Mouse (Mus musculus) regulatory T cell (primary cell): ENCODE results near the gene Hist1h2ag.
"Not testable (repeated sequence)": the region's sequence is repeated elsewhere in the genome, so short reads cannot be mapped to it uniquely, and the experiment has no call there.

Experiments
- in situ Hi-C: fragments of 300-600 bp; cut with MboI, MseI; formaldehyde crosslinking; loops from one replicate; pipeline ENCODE4 v1.15.1; 2025; ENCODE audit warnings: high pct_unique_total_duplicates

The Hist1h2ag gene

GRCm38 (mm10) chr13:22042568-22043502 lies at the start of gene Hist1h2ag, which contains the start of gene Hist1h2bj:
Gene Hist1h2ag, minus strand, starts transcription at chr13:22042944.
Gene Hist1h2bj, plus strand, starts transcription at chr13:22043214.
- in situ Hi-C loops: not testable (repeated sequence)

- in situ Hi-C loops: not testable (repeated sequence)
Measured at GRCm38 (mm10) chr13:22084140-22084539, 41.4 kb upstream of the Hist1h2ag start, which contains the start of gene Vmn1r188. Gene Vmn1r188, plus strand, starts transcription at chr13:22084440.

- in situ Hi-C loops: loop anchor here (5.0 kb wide), 1 partner anchor 1329 kb away; no protein-coding TSS in a partner anchor
Measured at GRCm38 (mm10) chr13:22063468-22063867, 20.7 kb upstream of the Hist1h2ag start.

GRCm38 (mm10) chr13:22061422-22061821 lies 18.7 kb upstream of the Hist1h2ag start:
- in situ Hi-C loops: loop anchor here (5.0 kb wide), 1 partner anchor 1331 kb away; no protein-coding TSS in a partner anchor

GRCm38 (mm10) chr13:22053754-22054153 lies 11.0 kb upstream of the Hist1h2ag start:
- in situ Hi-C loops: loop anchor here (5.0 kb wide), 1 partner anchor 1469 kb away; no protein-coding TSS in a partner anchor

- in situ Hi-C loops: loop anchor here (5.0 kb wide), 1 partner anchor 1471 kb away; no protein-coding TSS in a partner anchor
Measured at GRCm38 (mm10) chr13:22051523-22051859, 8.7 kb upstream of the Hist1h2ag start.

- in situ Hi-C loops: loop anchor here (5.0 kb wide), 1 partner anchor 1471 kb away; no protein-coding TSS in a partner anchor
Measured at GRCm38 (mm10) chr13:22050591-22051522, 8.1 kb upstream of the Hist1h2ag start.

- in situ Hi-C loops: loop anchor here (5.0 kb wide), 1 partner anchor 1472 kb away; no protein-coding TSS in a partner anchor
Measured at GRCm38 (mm10) chr13:22049737-22050440, 7.1 kb upstream of the Hist1h2ag start.

- in situ Hi-C loops: no loop called here
Measured at GRCm38 (mm10) chr13:22049041-22049440, 6.3 kb upstream of the Hist1h2ag start.

GRCm38 (mm10) chr13:22045311-22045710 lies 2.6 kb upstream of the Hist1h2ag start:
- in situ Hi-C loops: no loop called here

- in situ Hi-C loops: no loop called here
Measured at GRCm38 (mm10) chr13:22044432-22045155, 1.9 kb upstream of the Hist1h2ag start.

- in situ Hi-C loops: no loop called here
Measured at GRCm38 (mm10) chr13:22043503-22044431, 1.0 kb upstream of the Hist1h2ag start.

GRCm38 (mm10) chr13:22041651-22042567 lies 835 bp downstream of the Hist1h2ag start:
- in situ Hi-C loops: no loop called here

GRCm38 (mm10) chr13:22041142-22041536 lies 1.6 kb downstream of the Hist1h2ag start, which contains the start of gene Hist1h4i:
Gene Hist1h4i, minus strand, starts transcription at chr13:22041362.
- in situ Hi-C loops: not testable (repeated sequence)

- in situ Hi-C loops: no loop called here
Measured at GRCm38 (mm10) chr13:22040464-22041141, 2.1 kb downstream of the Hist1h2ag start.

GRCm38 (mm10) chr13:22039951-22040463 lies 2.7 kb downstream of the Hist1h2ag start:
- in situ Hi-C loops: loop anchor here (5.0 to 10.0 kb wide), 3 partner anchors 318 to 1705 kb away; partner anchors contain the start of genes Hist1h2af, Hist1h2bb, Hist1h2bm and Hist1h3c

- in situ Hi-C loops: loop anchor here (5.0 to 10.0 kb wide), 3 partner anchors 317 to 1705 kb away; partner anchors contain the start of genes Hist1h2af, Hist1h2bb, Hist1h2bm and Hist1h3c
Measured at GRCm38 (mm10) chr13:22039364-22039763, 3.4 kb downstream of the Hist1h2ag start.
